ENCODE assay signal across 26 mouse cellular contexts in genomic region chrX:163511766-163512165, GRCm38 (mm10). TPM values are rescaled to one million over a fixed set of nuclear protein-coding genes. Genes with fewer than 3 reads are reported as not detected.
DNase-seq lines count a peak whose midpoint lies in the region; ATAC-seq and TF ChIP-seq lines count a peak whose summit lies in the region.
"Had no signal": no experiment of that assay in that cellular context is flagged by ENCODE, and none has a peak within 500 bp of the region (broad histone marks: within the 10 kb centered on the region; RNA-seq: fewer than 3 reads in every experiment).

No protein-coding gene starts in this region.

- no peak overlapping the region for H3K4me2 ChIP-seq in hindbrain, embryonic 16.5 days (ENCODE audit: low read length)
- no peak overlapping the region for H3K4me2 ChIP-seq in hindbrain, embryonic 13.5 days
- no peak overlapping the region for H3K4me2 ChIP-seq in midbrain, embryonic 14.5 days (ENCODE audit: low read length)
- H3K4me2 ChIP-seq in midbrain, embryonic 13.5 days (replicated peaks) = no peak overlapping the region
- H3K4me2 ChIP-seq: embryonic facial prominence, embryonic 12.5 days; forebrain, embryonic 13.5 days; forebrain, embryonic 15.5 days had no signal

- no peak for TF ChIP-seq CTCF in layer of hippocampus, adult 2 months (conservative IDR thresholded peaks at IDR 0.05)

- no peaks in the 10 kb centered on the region for H3K9me3 ChIP-seq in hindbrain, embryonic 16.5 days (ENCODE audit: control insufficient read depth, low read length)
- H3K9me3 ChIP-seq in hindbrain, embryonic 13.5 days = no peaks in the 10 kb centered on the region
- H3K9me3 ChIP-seq in midbrain, embryonic 14.5 days (ENCODE audit: control insufficient read depth, low read length) = no peaks in the 10 kb centered on the region
- no peaks in the 10 kb centered on the region for H3K9me3 ChIP-seq in midbrain, embryonic 13.5 days
- H3K9me3 ChIP-seq: embryonic facial prominence, embryonic 10.5 days; embryonic facial prominence, embryonic 12.5 days; forebrain, embryonic 13.5 days; forebrain, embryonic 15.5 days; G1E had no signal

- H3K27me3 ChIP-seq in hindbrain, embryonic 16.5 days (replicated peaks; ENCODE audit: control insufficient read depth, insufficient read depth, low read length) = no peaks in the 10 kb centered on the region; the same call in 1 of the 2 replicates
- peaks cover 36% of the 10 kb centered on the region; the same call in 1 of the 2 replicates for H3K27me3 ChIP-seq in hindbrain, embryonic 13.5 days
- no peaks in the 10 kb centered on the region for H3K27me3 ChIP-seq in midbrain, embryonic 14.5 days (ENCODE audit: control insufficient read depth, insufficient read depth, low read length)
- H3K27me3 ChIP-seq in midbrain, embryonic 13.5 days = peaks cover 40% of the 10 kb centered on the region
- H3K27me3 ChIP-seq: CH12.LX; embryonic facial prominence, embryonic 12.5 days; forebrain, embryonic 15.5 days had no signal

- no peaks in the 10 kb centered on the region for H3K4me1 ChIP-seq in hindbrain, embryonic 16.5 days (ENCODE audit: control insufficient read depth, insufficient read depth, low read depth, low read length)
- H3K4me1 ChIP-seq in hindbrain, embryonic 13.5 days (replicated peaks) = no peaks in the 10 kb centered on the region
- no peaks in the 10 kb centered on the region for H3K4me1 ChIP-seq in midbrain, embryonic 14.5 days (ENCODE audit: control insufficient read depth, insufficient read depth, low read length)
- H3K4me1 ChIP-seq in midbrain, embryonic 13.5 days (replicated peaks) = no peaks in the 10 kb centered on the region
- H3K4me1 ChIP-seq: embryonic facial prominence, embryonic 10.5 days; embryonic facial prominence, embryonic 12.5 days; forebrain, embryonic 13.5 days; forebrain, embryonic 15.5 days had no signal

- no peak overlapping the region for H3K27ac ChIP-seq in hindbrain, embryonic 16.5 days (ENCODE audit: low read depth, low read length)
- no peak overlapping the region for H3K27ac ChIP-seq in hindbrain, embryonic 13.5 days
- no peak overlapping the region for H3K27ac ChIP-seq in midbrain, embryonic 14.5 days (replicated peaks; ENCODE audit: low read depth, low read length)
- no peak overlapping the region for H3K27ac ChIP-seq in midbrain, embryonic 13.5 days
- no peak overlapping the region for H3K27ac ChIP-seq in layer of hippocampus, adult 2 months
- H3K27ac ChIP-seq: embryonic facial prominence, embryonic 10.5 days; embryonic facial prominence, embryonic 12.5 days; forebrain, embryonic 13.5 days; forebrain, embryonic 15.5 days had no signal

- no peaks in the 10 kb centered on the region for H3K36me3 ChIP-seq in hindbrain, embryonic 16.5 days (ENCODE audit: control insufficient read depth, insufficient read depth, low read length)
- no peaks in the 10 kb centered on the region for H3K36me3 ChIP-seq in hindbrain, embryonic 13.5 days
- H3K36me3 ChIP-seq in midbrain, embryonic 14.5 days (ENCODE audit: control insufficient read depth, insufficient read depth, low read length) = no peaks in the 10 kb centered on the region
- no peaks in the 10 kb centered on the region for H3K36me3 ChIP-seq in midbrain, embryonic 13.5 days
- H3K36me3 ChIP-seq: embryonic facial prominence, embryonic 10.5 days; embryonic facial prominence, embryonic 12.5 days; forebrain, embryonic 15.5 days; G1E had no signal

- no peak overlapping the region for H3K9ac ChIP-seq in hindbrain, embryonic 16.5 days (ENCODE audit: low read depth, low read length)
- no peak overlapping the region for H3K9ac ChIP-seq in hindbrain, embryonic 13.5 days
- no peak overlapping the region for H3K9ac ChIP-seq in midbrain, embryonic 14.5 days (replicated peaks; ENCODE audit: low read length)
- H3K9ac ChIP-seq in midbrain, embryonic 13.5 days (replicated peaks) = no peak overlapping the region
- H3K9ac ChIP-seq: embryonic facial prominence, embryonic 12.5 days; forebrain, embryonic 13.5 days; forebrain, embryonic 15.5 days had no signal

- 41% methylated on average over 2 of the region's 2 CpGs for WGBS in hindbrain, embryonic 16.5 days
- WGBS in hindbrain, embryonic 13.5 days = 44% methylated on average over 2 of the region's 2 CpGs
- WGBS in midbrain, embryonic 14.5 days = 60% methylated on average over 2 of the region's 2 CpGs
- WGBS in midbrain, embryonic 13.5 days = 28% methylated on average over 2 of the region's 2 CpGs

- DNase-seq in midbrain, embryonic 14.5 days = peak; percentile 1
- peak; percentile 4 for DNase-seq in retina, embryonic 14.5 days (ENCODE audit: low spot score)
- DNase-seq in adrenal gland, postnatal 4 days (ENCODE audit: low spot score in 2 of 2) = no peak
- no peak for DNase-seq in layer of hippocampus, adult 2 months (ENCODE audit: low spot score in 2 of 2)
- DNase-seq: adrenal gland, adult 8-10 months; adrenal gland, postnatal 14 days; adrenal gland, postnatal 36 days; B cell, adult 2 months; cerebellum, adult 11-12 months; cerebellum, adult 2 months; cerebellum, adult 9-10 months; cerebellum, postnatal 10 days; cerebellum, postnatal 25 days had no signal

- no peak overlapping the region for H3K4me3 ChIP-seq in hindbrain, embryonic 16.5 days (ENCODE audit: low read length)
- H3K4me3 ChIP-seq in hindbrain, embryonic 13.5 days = no peak overlapping the region
- H3K4me3 ChIP-seq in midbrain, embryonic 14.5 days (replicated peaks; ENCODE audit: low read depth, low read length) = no peak overlapping the region
- no peak overlapping the region for H3K4me3 ChIP-seq in midbrain, embryonic 13.5 days (replicated peaks)
- H3K4me3 ChIP-seq in layer of hippocampus, adult 2 months = no peak overlapping the region
- H3K4me3 ChIP-seq: embryonic facial prominence, embryonic 10.5 days; embryonic facial prominence, embryonic 12.5 days; forebrain, embryonic 13.5 days; forebrain, embryonic 15.5 days had no signal

- 0 out of 2 replicates have a peak, but pooled peaks have one; percentile 20 for ATAC-seq in hindbrain, embryonic 16.5 days
- no peak for ATAC-seq in hindbrain, embryonic 13.5 days (ENCODE audit: low FRiP score)
- ATAC-seq in midbrain, embryonic 14.5 days (ENCODE audit: low FRiP score, low TSS enrichment) = no peak
- ATAC-seq in midbrain, embryonic 13.5 days = no peak
- ATAC-seq: activated CD4-positive, CD25-positive, alpha-beta regulatory T cell, adult 4 months; CD4-positive, CD25-positive, alpha-beta regulatory T cell, adult 4 months; forebrain, embryonic 13.5 days; forebrain, embryonic 15.5 days; Patski had no signal

RNA-seq across cellular contexts. Expression of gene Grpr, which starts 37.7 kb away (rescaled TPM):
- polyA plus RNA-seq in hindbrain, embryonic 16.5 days (2015; fragmentation: Nextera tagmentation; extraction: Ambion mirVana) = 2.4 TPM in 2 replicates
- polyA plus RNA-seq in hindbrain, embryonic 13.5 days (2015; fragmentation: Nextera tagmentation; extraction: Ambion mirVana) = 0.44 and 0.52 TPM in 2 replicates
- polyA plus RNA-seq in midbrain, embryonic 14.5 days (2014; fragmentation: Nextera tagmentation; extraction: Ambion mirVana) = 0.26 and 0.39 TPM in 2 replicates
- polyA plus RNA-seq in midbrain, embryonic 13.5 days (2015; fragmentation: Nextera tagmentation; extraction: Ambion mirVana) = 0.16 and 0.18 TPM in 2 replicates
- 1 to 10 TPM; 2.2 to 3.3 TPM for total RNA-seq in adrenal gland, postnatal 4 days (2021)
- total RNA-seq in layer of hippocampus, adult 2 months (2021) = 1 to 10 TPM; 2.7 TPM
- total RNA-seq: CH12.LX had no signal
- polyA plus RNA-seq: activated CD4-positive, CD25-positive, alpha-beta regulatory T cell, adult 4 months; CD4-positive, CD25-positive, alpha-beta regulatory T cell, adult 4 months; forebrain, embryonic 11.5 days; G1E; Patski had no signal

Comparison
In these comparisons a context has a peak if more than half of its experiments do, and no peak if none do; other contexts are left out.
1. DNase-seq: peak in midbrain, embryonic 14.5 days (single experiment) and retina, embryonic 14.5 days (single experiment); none in adrenal gland, postnatal 4 days (0 of 2) and layer of hippocampus, adult 2 months (0 of 2).